Comparison of ENCODE assay signal across 14 mouse cellular contexts in the genomic region with DNA sequence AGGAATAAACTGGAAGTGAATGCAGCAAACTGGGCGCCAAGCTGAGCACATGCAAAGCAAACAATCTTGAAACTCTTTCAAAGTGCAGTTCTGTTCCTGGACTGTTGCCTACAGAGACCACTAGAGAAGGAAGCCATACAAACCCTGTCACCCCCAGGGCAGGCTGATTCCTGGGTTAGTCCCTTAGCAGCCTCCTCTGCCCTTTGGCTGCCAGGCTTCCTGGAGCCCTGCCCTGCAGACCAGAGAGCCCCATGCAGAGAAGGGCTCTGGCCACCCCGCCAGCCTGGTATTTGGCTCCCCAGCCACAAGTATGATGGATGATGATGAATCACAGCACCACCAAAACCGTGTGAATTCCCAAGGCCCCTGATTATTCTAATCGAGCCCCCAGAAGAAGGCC.
DNase-seq lines count a peak whose midpoint lies in the region; ATAC-seq and TF ChIP-seq lines count a peak whose summit lies in the region.
"Had no signal": no experiment of that assay in that cellular context is flagged by ENCODE, and none has a peak within 500 bp of the region (broad histone marks: within the 10 kb centered on the region; RNA-seq: fewer than 3 reads in every experiment).

No protein-coding gene starts in this region.

- H3K4me3 ChIP-seq in heart, adult 2 months: no peak overlapping the region
- no peak overlapping the region for H3K4me3 ChIP-seq in midbrain, embryonic 10.5 days
- H3K4me3 ChIP-seq in midbrain, embryonic 15.5 days: no peak overlapping the region
- H3K4me3 ChIP-seq in embryonic fibroblast, embryonic 13.5 days (ENCODE audit: insufficient read depth, low read length): no peak overlapping the region
- H3K4me3 ChIP-seq: embryonic facial prominence, embryonic 13.5 days had no signal

- H3K36me3 ChIP-seq in heart, adult 2 months (ENCODE audit: control insufficient read depth, insufficient read depth, low read length): no peaks in the 10 kb centered on the region
- no peaks in the 10 kb centered on the region for H3K36me3 ChIP-seq in midbrain, embryonic 10.5 days
- H3K36me3 ChIP-seq in midbrain, embryonic 15.5 days (replicated peaks): no peaks in the 10 kb centered on the region
- H3K36me3 ChIP-seq: embryonic facial prominence, embryonic 13.5 days had no signal

- no peak for TF ChIP-seq EP300 in heart, adult 2 months (IDR thresholded peaks at IDR 0.05; ENCODE audit: insufficient read depth, low read depth, low read length)

- DNase-seq in heart, adult 11 months: peak; percentile 83
- no peak for DNase-seq in heart, adult 2 months
- no peak for DNase-seq in midbrain, embryonic 10.5 days (ENCODE audit: low spot score)
- peak; percentile 18 for DNase-seq in lung, postnatal 25 days (ENCODE audit: low spot score)
- no peak for DNase-seq in kidney, postnatal 10 days
- DNase-seq: cerebellum, postnatal 14 days; kidney, adult 2 months; liver, postnatal 0 days; right cerebral cortex, postnatal 25 days had no signal

- no peak overlapping the region for H3K27ac ChIP-seq in heart, adult 2 months
- H3K27ac ChIP-seq in midbrain, embryonic 10.5 days (replicated peaks): 0 out of 2 replicates have a peak overlapping the region, but pooled peaks have one; percentile 7
- no peak overlapping the region for H3K27ac ChIP-seq in midbrain, embryonic 15.5 days
- H3K27ac ChIP-seq in embryonic fibroblast, embryonic 13.5 days (ENCODE audit: insufficient read depth, low read length): peak overlapping the region; percentile 81
- H3K27ac ChIP-seq: embryonic facial prominence, embryonic 13.5 days had no signal

- no peak for ATAC-seq in midbrain, embryonic 15.5 days (replicated peaks)
- no peak for ATAC-seq in granulocyte monocyte progenitor cell, adult 5-6 weeks (replicated peaks; ENCODE audit: poor library complexity, severe bottlenecking)
- ATAC-seq: forebrain, embryonic 16.5 days; liver, postnatal 0 days had no signal

- no peak for TF ChIP-seq CTCF in heart, adult 2 months (IDR thresholded peaks at IDR 0.05)
- no peak for TF ChIP-seq CTCF in embryonic fibroblast, embryonic 13.5 days (IDR thresholded peaks at IDR 0.05; ENCODE audit: borderline replicate concordance, insufficient read depth, low read length)

- no peak overlapping the region for H3K9ac ChIP-seq in heart, adult 2 months (ENCODE audit: low read depth, low read length)
- H3K9ac ChIP-seq in midbrain, embryonic 15.5 days: no peak overlapping the region
- H3K9ac ChIP-seq: embryonic facial prominence, embryonic 13.5 days; liver, postnatal 0 days had no signal

- 52% methylated on average over 4 of the region's 4 CpGs for WGBS in heart, adult 2 months
- 73% methylated on average over 4 of the region's 4 CpGs for WGBS in midbrain, embryonic 10.5 days
- 67% methylated on average over 4 of the region's 4 CpGs for WGBS in midbrain, embryonic 15.5 days

- H3K79me2 ChIP-seq in heart, adult 2 months (replicated peaks; ENCODE audit: control insufficient read depth, insufficient read depth, low read length): no peaks in the 10 kb centered on the region

- intact Hi-C loops in heart, adult 2 months (cut with DNase I): no loop called here

- no peaks in the 10 kb centered on the region for H3K9me3 ChIP-seq in midbrain, embryonic 10.5 days (replicated peaks)
- no peaks in the 10 kb centered on the region for H3K9me3 ChIP-seq in midbrain, embryonic 15.5 days
- H3K9me3 ChIP-seq: embryonic facial prominence, embryonic 13.5 days had no signal

- H3K4me2 ChIP-seq in midbrain, embryonic 15.5 days: no peak overlapping the region
- H3K4me2 ChIP-seq: embryonic facial prominence, embryonic 13.5 days had no signal

- TF ChIP-seq POLR2A in heart, adult 2 months (IDR thresholded peaks at IDR 0.05; ENCODE audit: insufficient read depth, low read depth, low read length): no peak
- no peak for TF ChIP-seq POLR2A in embryonic fibroblast, embryonic 13.5 days (IDR thresholded peaks at IDR 0.05; ENCODE audit: low read depth, low read length)

- H3K4me1 ChIP-seq in heart, adult 2 months (ENCODE audit: control insufficient read depth, insufficient read depth, low read length): no peaks in the 10 kb centered on the region
- peaks cover 7% of the 10 kb centered on the region for H3K4me1 ChIP-seq in midbrain, embryonic 10.5 days
- H3K4me1 ChIP-seq in midbrain, embryonic 15.5 days: no peaks in the 10 kb centered on the region
- H3K4me1 ChIP-seq in embryonic fibroblast, embryonic 13.5 days (ENCODE audit: control insufficient read depth, insufficient read depth, low read length): peaks cover 6% of the 10 kb centered on the region; the same call in 1 of the 2 replicates

- H3K27me3 ChIP-seq in heart, adult 2 months (ENCODE audit: control insufficient read depth, insufficient read depth, low read length): no peaks in the 10 kb centered on the region
- no peaks in the 10 kb centered on the region for H3K27me3 ChIP-seq in midbrain, embryonic 10.5 days (ENCODE audit: low read depth, poor library complexity, severe bottlenecking)
- H3K27me3 ChIP-seq in midbrain, embryonic 15.5 days (replicated peaks): no peaks in the 10 kb centered on the region
- H3K27me3 ChIP-seq: embryonic facial prominence, embryonic 13.5 days had no signal

Comparison
In these comparisons a context has a peak if more than half of its experiments do, and no peak if none do; other contexts are left out.
1. DNase-seq: peak in heart, adult 11 months (single experiment) and lung, postnatal 25 days (single experiment); none in heart, adult 2 months (0 of 2), midbrain, embryonic 10.5 days (single experiment) and kidney, postnatal 10 days (single experiment).
2. H3K27ac ChIP-seq: peak in midbrain, embryonic 10.5 days (single experiment) and embryonic fibroblast, embryonic 13.5 days (single experiment); none in heart, adult 2 months (single experiment) and midbrain, embryonic 15.5 days (single experiment).